Mouse (Mus musculus) limb, embryonic 10.5 days (tissue): ENCODE results near the gene Tnnc2. TPM values are rescaled to one million over a fixed set of nuclear protein-coding genes. Genes with fewer than 3 reads are reported as not detected.

Source experiments
- DNase-seq: peaks from one replicate; pipeline ENCODE4 v3.0.0-alpha.2; 2017; ENCODE audit warnings: low spot score
- H3K27ac ChIP-seq: fragments of 300-500 bp; sonication (generic); 2 replicates; pipeline ENCODE4 v1.5.1; 2016; ENCODE audit warnings: mild to moderate bottlenecking
- H3K27me3 ChIP-seq: fragments of 300-500 bp; sonication (generic); 2 replicates; pipeline ENCODE4 v1.6.1; 2016; ENCODE audit warnings: low read depth, mild to moderate bottlenecking; ENCODE audit not compliant: poor library complexity, severe bottlenecking
- H3K36me3 ChIP-seq: fragments of 300-500 bp; sonication (generic); 2 replicates; pipeline ENCODE4 v1.6.1; 2016; ENCODE audit warnings: mild to moderate bottlenecking, moderate library complexity
- H3K4me1 ChIP-seq: fragments of 300-500 bp; sonication (generic); 2 replicates; pipeline ENCODE4 v1.6.1; 2016
- H3K4me3 ChIP-seq: fragments of 300-500 bp; sonication (generic); 2 replicates; pipeline ENCODE4 v1.5.1; 2016; ENCODE audit warnings: mild to moderate bottlenecking, moderate library complexity
- H3K9me3 ChIP-seq: fragments of 300-500 bp; sonication (generic); replicated peaks from 2 replicates; pipeline ENCODE4 v1.6.1; 2016; ENCODE audit warnings: mild to moderate bottlenecking
- WGBS: fragments of 180-500 bp; shearing (Covaris S2); methylation state at CpG from one replicate; pipeline ENCODE4 v1.1.7; 2016; 5-methylcytosine and 5-hydroxymethylcytosine counted together
- polyA plus RNA-seq: library from polyadenylated mRNA; unstranded; fragments of >200 nt; fragmentation: Nextera tagmentation; extraction: Ambion mirVana; gene quantifications from 2 replicates; pipeline ENCODE4 v1.2.1, GENCODE M21; 2016

Gene Tnnc2
- polyA plus RNA-seq, 1 experiment from 2014 or later, result 1.3 TPM

DNA sequence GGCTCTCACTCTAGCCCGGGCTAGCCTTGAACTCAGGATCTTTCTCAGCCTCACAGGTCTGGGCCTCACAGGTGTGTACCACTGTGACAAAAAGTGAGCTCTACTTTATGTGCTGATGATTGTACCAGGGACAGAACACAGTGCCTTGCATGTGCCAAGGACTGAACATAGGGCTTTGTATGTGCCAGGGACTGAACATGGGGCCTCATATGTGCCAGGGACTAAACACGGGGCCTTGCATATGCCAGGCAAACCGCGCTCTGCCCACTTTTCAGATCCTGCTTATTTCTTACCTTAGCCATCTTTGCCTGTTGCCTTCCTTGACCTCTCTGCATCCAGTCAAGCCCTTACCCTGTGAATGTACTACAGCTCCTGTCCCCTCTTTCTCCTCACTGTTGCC is 17.8 kb downstream of the Tnnc2 start:
- 95% methylated on average over 4 of the region's 4 CpGs for WGBS
- peaks cover 94% of the 10 kb centered on the region for H3K36me3 ChIP-seq
- DNase-seq, result no peak
- H3K27me3 ChIP-seq, result no peaks in the 10 kb centered on the region
- H3K4me3 ChIP-seq, result no peak overlapping the region
- no peaks in the 10 kb centered on the region for H3K9me3 ChIP-seq
- H3K27ac ChIP-seq, result no peak overlapping the region
- no peaks in the 10 kb centered on the region for H3K4me1 ChIP-seq

DNA sequence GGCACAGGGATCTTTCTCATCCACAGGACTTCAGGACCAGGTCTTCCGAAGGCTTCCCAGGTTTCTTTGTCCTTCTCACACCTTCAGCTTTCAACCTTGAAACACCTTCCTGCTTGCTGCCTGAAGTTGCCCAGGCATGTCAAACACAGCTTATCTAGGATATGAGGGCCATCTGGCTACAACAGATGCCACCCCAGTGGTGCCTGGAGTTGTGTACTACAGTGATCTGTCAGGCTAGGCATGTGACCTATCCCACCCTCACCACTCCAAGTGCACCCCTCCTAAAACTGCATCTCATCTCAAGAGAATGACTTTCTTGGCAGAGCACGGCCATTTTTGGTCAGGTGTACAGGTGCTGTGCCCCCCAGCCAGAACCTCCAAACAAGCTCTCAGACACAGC is 18.3 kb downstream of the Tnnc2 start:
- H3K36me3 ChIP-seq, result peaks cover 94% of the 10 kb centered on the region
- WGBS, result 94% methylated on average over 2 of the region's 2 CpGs

DNA sequence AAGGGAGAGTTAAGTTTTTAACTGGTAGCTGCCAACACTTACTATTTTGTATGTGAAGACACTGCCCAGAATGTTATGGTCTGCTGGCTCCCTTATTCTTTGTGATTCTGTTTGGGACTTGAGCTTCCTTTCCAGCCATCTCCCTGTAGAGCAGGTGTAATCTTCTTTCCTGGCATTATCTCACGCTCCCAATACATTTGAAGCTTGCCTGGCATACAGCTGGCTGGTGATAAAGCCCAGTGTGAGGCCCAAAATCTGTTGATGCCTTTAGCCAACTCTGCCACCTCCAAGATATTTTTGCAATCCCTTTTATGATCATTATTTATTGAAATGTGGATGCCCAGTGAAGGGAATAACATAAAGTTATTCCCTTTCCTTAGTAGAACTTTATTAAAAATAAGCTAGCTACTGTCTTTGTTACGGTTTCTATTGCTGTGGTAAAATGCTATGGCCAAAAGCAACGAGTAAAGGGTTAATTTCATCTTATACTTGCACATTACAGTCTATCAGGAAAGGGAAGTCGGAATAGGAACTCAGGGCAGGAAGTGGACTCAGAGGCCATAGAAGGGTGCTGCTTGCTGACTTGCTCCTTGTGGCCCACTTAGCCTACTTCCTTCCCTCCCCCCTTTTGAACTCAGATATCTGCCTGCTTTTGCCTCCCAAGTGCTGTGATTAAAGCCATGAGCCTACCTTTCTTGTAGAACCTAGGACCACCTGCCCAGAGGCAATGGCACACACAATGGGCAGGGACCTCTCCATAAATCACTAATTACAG is 19.5 kb downstream of the Tnnc2 start:
- Histone ChIP-seq H3K27ac (no peak overlapping the region), H3K4me1 (no peaks in the 10 kb centered on the region), H3K4me3 (no peak overlapping the region), H3K27me3 (no peaks in the 10 kb centered on the region), H3K36me3 (peaks cover 94% of the 10 kb centered on the region), H3K9me3 (no peaks in the 10 kb centered on the region)
- DNase-seq, result no peak
- 84% methylated on average over 4 of the region's 4 CpGs for WGBS

More for the DNA sequence above, 18.3 kb downstream of the Tnnc2 start:
- DNase-seq, result no peak
- no peak overlapping the region for H3K4me3 ChIP-seq
- no peaks in the 10 kb centered on the region for H3K27me3 ChIP-seq
- H3K9me3 ChIP-seq, result no peaks in the 10 kb centered on the region
- H3K4me1 ChIP-seq, result no peaks in the 10 kb centered on the region
- no peak overlapping the region for H3K27ac ChIP-seq

DNA sequence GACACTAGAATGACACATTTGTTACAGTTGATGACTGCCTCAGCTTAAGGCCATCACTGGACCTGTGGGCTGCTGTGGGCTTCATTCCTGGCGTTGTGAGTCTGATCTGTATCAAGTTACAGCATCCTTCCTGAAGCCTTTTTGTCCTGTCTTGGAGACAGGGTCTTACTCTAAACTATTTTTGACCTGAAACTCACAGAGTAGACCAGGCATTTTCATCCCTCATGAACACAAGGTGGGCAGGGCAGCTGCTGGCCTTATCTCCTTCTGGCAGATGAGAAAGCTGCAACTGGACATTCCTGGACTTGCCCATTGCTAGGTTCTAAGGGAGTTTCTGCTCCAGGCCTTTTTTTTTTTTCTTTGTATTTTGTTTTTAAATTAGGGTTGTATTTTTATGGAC is 21.1 kb downstream of the Tnnc2 start:
- no peak for DNase-seq
- WGBS, result 71% methylated on average over 1 of the region's 1 CpGs
- Histone ChIP-seq H3K4me1 (no peaks in the 10 kb centered on the region), H3K9me3 (no peaks in the 10 kb centered on the region), H3K36me3 (peaks cover 100% of the 10 kb centered on the region), H3K27me3 (no peaks in the 10 kb centered on the region), H3K4me3 (no peak overlapping the region), H3K27ac (no peak overlapping the region)

GRCm38 (mm10) chr2:164757841-164758240 is 21.9 kb downstream of the Tnnc2 start:
- no peaks in the 10 kb centered on the region for H3K9me3 ChIP-seq
- no peaks in the 10 kb centered on the region for H3K27me3 ChIP-seq
- no peaks in the 10 kb centered on the region for H3K4me1 ChIP-seq
- H3K36me3 ChIP-seq, result peaks cover 100% of the 10 kb centered on the region
- WGBS, result 96% methylated on average over 11 of the region's 11 CpGs
- H3K27ac ChIP-seq, result no peak overlapping the region
- no peak for DNase-seq
- no peak overlapping the region for H3K4me3 ChIP-seq

- no peaks in the 10 kb centered on the region for H3K9me3 ChIP-seq
- H3K36me3 ChIP-seq, result peaks cover 100% of the 10 kb centered on the region
- no peak overlapping the region for H3K4me3 ChIP-seq
- no peaks in the 10 kb centered on the region for H3K27me3 ChIP-seq
- H3K4me1 ChIP-seq, result no peaks in the 10 kb centered on the region
- no peak for DNase-seq
- H3K27ac ChIP-seq, result no peak overlapping the region
- WGBS, result 90% methylated on average over 2 of the region's 2 CpGs
Measured at GRCm38 (mm10) chr2:164754800-164755199, 25.0 kb downstream of the Tnnc2 start.

- Histone ChIP-seq H3K4me3 (no peak overlapping the region), H3K36me3 (peaks cover 100% of the 10 kb centered on the region), H3K27ac (no peak overlapping the region), H3K9me3 (no peaks in the 10 kb centered on the region), H3K27me3 (no peaks in the 10 kb centered on the region), H3K4me1 (no peaks in the 10 kb centered on the region)
- 87% methylated on average over 11 of the region's 11 CpGs for WGBS
- no peak for DNase-seq
Measured at GRCm38 (mm10) chr2:164754105-164754504, 25.7 kb downstream of the Tnnc2 start.

GRCm38 (mm10) chr2:164752454-164752853 is 27.3 kb downstream of the Tnnc2 start:
- WGBS, result 94% methylated on average over 2 of the region's 2 CpGs
- Histone ChIP-seq H3K27me3 (no peaks in the 10 kb centered on the region), H3K27ac (no peak overlapping the region), H3K36me3 (peaks cover 100% of the 10 kb centered on the region), H3K9me3 (no peaks in the 10 kb centered on the region), H3K4me3 (no peak overlapping the region), H3K4me1 (no peaks in the 10 kb centered on the region; the same call in 1 of the 2 replicates)
- no peak for DNase-seq

DNA sequence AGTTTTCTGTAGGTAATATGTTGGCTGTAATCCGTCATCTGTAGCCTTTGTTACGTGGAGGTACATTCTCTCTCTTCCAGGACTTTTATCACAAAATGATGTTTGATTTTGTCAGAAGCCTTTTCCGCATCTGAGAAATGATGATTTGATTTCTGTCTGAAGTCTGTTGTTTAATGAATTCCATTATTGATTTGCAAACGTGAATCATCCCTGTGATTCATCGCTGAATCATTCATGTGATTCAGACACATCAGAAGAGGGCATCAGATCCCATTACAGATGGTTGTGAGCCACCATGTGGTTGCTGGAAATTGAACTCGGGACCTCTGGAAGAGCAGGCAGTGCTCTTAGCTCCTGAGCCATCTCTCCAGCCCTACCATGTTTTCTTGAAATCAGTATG is 30.8 kb downstream of the Tnnc2 start:
- Histone ChIP-seq H3K36me3 (peaks cover 67% of the 10 kb centered on the region), H3K27me3 (no peaks in the 10 kb centered on the region)
- 93% methylated on average over 6 of the region's 6 CpGs for whole genome bisulfite sequencing

GRCm38 (mm10) chr2:164748191-164748590 is 31.6 kb downstream of the Tnnc2 start:
- H3K4me1 ChIP-seq, result peaks cover 19% of the 10 kb centered on the region
- 94% methylated on average over 4 of the region's 4 CpGs for WGBS
- H3K27me3 ChIP-seq, result no peaks in the 10 kb centered on the region
- H3K27ac ChIP-seq, result no peak overlapping the region
- peaks cover 59% of the 10 kb centered on the region for H3K36me3 ChIP-seq
- no peaks in the 10 kb centered on the region for H3K9me3 ChIP-seq
- no peak overlapping the region for H3K4me3 ChIP-seq
- DNase-seq, result no peak

More for the DNA sequence above, 30.8 kb downstream of the Tnnc2 start:
- Histone ChIP-seq H3K4me3 (no peak overlapping the region), H3K9me3 (no peaks in the 10 kb centered on the region), H3K4me1 (peaks cover 19% of the 10 kb centered on the region), H3K27ac (no peak overlapping the region)
- no peak for DNase-seq

DNA sequence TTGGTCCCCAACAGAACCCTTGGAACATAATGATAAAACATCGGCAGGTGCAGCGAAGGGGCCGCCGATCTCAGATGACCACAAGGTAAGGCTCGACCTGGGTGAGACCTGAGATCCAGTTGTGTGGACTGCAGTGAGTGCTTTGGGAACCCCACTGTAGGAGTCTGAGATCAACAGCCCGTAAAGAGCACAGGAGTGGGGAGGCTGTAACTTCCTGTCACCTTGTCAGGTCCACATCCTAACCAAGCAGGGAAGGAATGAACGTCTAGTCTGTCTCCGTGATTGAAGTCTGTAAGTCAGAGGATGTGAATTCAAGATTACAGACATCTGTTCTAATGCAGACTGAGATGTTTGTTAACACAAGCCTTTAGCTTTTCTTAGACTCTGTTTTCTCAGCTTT is 33.1 kb downstream of the Tnnc2 start:
- H3K27me3 ChIP-seq, result no peaks in the 10 kb centered on the region
- peaks cover 19% of the 10 kb centered on the region for H3K4me1 ChIP-seq
- H3K4me3 ChIP-seq, result peak overlapping the region; percentile 96
- H3K36me3 ChIP-seq, result peaks cover 44% of the 10 kb centered on the region
- H3K27ac ChIP-seq, result peak overlapping the region; percentile 95; the same call in 1 of the 2 replicates
- no peak for DNase-seq
- WGBS, result 54% methylated on average over 8 of the region's 8 CpGs
- no peaks in the 10 kb centered on the region for H3K9me3 ChIP-seq

DNA sequence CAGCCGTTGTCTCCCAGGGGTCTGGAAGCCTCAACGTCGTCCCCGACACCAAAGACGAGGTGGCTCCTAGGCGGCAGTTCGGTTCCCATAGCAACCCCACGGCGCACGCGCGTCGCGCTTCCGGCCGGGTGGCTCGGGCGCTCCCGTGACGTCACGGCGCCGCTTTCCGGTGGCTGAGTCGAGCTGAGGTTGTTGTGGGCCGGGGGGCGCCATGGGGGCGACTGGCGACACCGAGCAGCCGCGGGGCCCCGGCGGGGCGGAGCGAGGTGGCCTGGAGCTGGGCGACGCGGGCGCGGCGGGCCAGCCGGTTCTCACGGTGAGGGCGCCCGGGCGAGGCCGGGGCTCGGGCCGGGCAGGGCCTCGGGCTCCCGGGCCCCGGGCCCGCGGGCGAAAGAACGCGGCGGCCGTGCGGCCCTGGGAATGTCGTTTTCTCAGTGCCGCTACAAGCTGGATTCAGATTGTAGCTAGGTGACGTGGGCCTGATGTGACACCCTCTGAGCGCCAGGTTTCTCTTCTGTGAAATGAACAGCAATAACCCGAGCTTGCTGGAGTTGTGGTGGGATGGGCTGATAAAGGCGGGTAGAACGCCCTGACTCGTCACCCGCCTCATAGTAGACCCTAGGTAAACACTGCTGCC is 33.8 kb downstream of the Tnnc2 start, which contains the start of the genes Wfdc3 and Dnttip1:
Gene Wfdc3 (minus strand): TSS at position 89 of the 637 bp plus-strand sequence.
Gene Dnttip1 (plus strand): TSS at position 141 of the 637 bp plus-strand sequence.
- Histone ChIP-seq H3K4me3 (peak within 1 kb of the TSS; percentile 96), H3K27ac (peak within 1 kb of the TSS; percentile 95), H3K27me3 (no peaks in the 10 kb centered on the region), H3K36me3 (peaks cover 37% of the 10 kb centered on the region), H3K4me1 (peaks cover 19% of the 10 kb centered on the region), H3K9me3 (no peaks in the 10 kb centered on the region)
- WGBS, result under 1% methylated on average over 70 of the region's 70 CpGs
- peak; percentile 99 for DNase-seq

GRCm38 (mm10) chr2:164744987-164745386 is 34.8 kb downstream of the Tnnc2 start:
- Histone ChIP-seq H3K4me3 (peak overlapping the region; percentile 96), H3K36me3 (peaks cover 27% of the 10 kb centered on the region), H3K9me3 (no peaks in the 10 kb centered on the region), H3K27ac (no peak overlapping the region), H3K27me3 (no peaks in the 10 kb centered on the region), H3K4me1 (peaks cover 22% of the 10 kb centered on the region)
- no peak for DNase-seq
- WGBS, result 74% methylated on average over 13 of the region's 13 CpGs
